Mouse (Mus musculus): ENCODE measurements around the gene Ninj2.
A peak's percentile ranks its signal among the peaks of the same experiment; 100 is the strongest.

The Ninj2 gene

DNA sequence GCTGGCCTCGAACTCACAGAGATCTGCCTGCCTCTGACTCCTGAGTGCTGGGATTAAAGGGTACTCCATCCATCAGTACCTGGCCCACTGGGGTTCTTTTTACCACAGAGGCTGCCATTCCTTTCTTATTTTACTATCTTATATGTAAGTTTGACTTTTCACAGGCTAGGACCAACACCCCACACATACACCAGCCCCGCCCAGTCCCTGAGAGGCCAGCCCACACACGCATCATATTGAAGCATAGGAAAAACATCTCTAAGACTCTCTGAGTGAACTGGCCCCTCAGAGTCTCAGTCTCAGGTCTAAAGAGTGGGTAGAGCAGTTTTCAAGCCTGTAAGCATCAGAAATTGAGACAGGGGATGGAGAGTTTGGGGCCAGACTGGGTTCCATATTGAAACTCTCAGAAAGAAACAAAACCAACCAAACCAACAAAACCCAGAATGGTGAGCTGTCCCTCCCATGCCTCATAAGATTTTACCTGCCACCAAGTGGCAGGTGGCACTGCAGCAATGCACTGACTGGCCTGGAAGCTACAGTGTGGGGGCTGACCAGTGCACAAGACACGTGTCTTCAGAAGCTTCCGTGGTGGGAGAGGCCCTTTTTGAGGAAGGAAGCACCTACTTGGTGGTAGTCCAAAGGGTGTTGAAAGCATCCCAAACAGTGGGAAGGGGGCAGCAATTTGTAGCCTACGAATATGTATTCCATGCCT lies 86.0 kb downstream of the Ninj2 start:
- DNase-seq (ENCODE audit: low spot score), result no peak

DNA sequence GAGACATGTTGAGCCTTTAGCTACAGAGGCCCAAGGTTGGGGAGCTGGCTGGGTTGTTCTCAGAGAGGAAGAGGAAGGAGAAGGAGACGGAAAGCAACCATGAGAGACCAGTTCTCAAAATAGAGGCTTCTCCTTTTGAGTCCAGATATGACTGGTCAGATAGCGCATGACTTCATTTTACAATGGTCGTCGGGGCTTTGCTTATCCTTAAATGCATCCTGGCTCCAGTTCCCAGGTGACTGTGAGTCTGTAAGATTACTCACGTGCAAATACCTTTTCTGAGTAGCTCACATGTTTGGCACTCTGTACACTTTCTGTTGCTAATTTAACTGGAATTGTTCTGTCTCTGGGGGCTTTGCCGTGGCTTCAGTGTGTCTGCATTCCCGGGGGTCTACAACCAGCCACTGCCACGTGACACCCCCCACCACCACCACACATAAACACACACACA lies 86.6 kb downstream of the Ninj2 start:
- DNase-seq (ENCODE audit: low spot score), result no peak

DNA sequence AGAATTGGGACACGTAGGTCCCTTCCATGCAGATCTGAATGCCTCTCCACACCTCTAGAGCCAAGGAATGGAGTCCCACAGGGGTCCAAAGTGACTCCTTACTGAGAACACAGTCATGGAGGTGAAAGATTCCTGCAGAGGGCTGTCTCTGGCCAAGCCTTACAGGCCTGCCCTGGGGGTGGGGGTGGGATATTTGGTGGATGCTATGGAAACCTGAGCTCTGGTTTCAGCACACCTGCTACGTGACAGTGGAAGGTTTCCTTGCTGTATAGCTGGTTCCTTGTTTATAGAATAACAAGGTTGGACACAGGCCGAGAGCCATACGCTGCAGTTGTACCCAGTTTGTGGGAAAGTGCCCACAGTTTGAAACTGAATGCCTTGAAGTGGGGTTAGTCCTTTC lies 87.3 kb downstream of the Ninj2 start:
- no peak for DNase-seq (ENCODE audit: low spot score)

DNA sequence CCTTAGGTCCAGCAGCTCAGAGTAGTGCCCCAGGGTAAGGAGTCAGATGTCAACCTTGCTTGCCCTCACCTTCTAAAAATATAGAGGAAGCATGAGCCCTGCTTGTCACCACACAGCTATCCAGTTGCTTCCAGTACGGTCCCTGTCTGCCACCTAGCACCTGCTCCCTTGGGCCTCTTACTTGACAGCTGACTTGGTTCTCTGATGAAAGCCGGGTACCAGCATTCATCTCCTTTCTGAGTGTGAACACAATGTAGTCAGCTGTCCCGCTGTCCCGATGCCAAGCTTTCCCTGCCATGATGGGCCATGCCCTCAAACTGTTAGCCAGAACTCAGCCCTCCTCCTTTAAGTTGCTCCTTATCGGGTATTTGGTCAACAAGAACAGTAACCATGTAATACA lies 89.0 kb downstream of the Ninj2 start:
- no peak for DNase-seq (ENCODE audit: low spot score)

GRCm38 (mm10) chr6:120183771-120184170 lies 90.6 kb downstream of the Ninj2 start:
- no peak for DNase-seq (ENCODE audit: low spot score)

DNA sequence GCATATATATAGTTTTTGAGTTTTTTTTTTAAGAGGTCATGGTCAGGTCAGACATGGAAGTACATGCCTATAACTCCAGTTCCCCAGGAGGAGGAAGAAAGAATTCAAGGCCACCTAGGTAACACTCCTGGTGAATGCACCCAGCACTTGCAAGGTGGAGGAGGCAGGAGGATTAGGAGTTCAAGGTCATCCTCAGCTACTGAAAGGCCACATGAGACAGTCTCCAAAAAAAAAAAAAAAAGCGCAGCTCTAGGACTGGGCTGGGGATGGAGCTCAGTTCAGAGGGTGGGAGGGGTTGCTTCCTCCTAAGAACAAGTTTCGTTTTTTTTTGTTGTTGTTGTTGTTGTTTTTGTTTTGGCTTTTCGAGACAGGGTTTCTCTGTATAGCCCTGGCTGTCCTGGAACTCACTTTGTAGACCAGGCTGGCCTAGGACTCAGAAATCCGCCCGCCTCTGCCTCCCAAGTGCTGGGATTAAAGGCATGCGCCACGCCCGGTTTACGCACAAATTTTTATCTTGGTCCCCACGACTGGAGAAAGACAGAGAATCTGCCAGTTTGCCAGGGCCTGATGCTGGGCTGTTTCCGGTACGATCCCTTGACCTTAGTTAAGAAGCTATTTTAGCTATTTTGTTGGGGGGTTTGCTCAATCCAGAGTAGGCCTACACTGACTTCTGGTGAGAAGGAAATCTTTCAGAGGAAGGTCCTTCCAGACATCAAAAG lies 92.0 kb downstream of the Ninj2 start:
- no peak for DNase-seq (ENCODE audit: low spot score)

DNA sequence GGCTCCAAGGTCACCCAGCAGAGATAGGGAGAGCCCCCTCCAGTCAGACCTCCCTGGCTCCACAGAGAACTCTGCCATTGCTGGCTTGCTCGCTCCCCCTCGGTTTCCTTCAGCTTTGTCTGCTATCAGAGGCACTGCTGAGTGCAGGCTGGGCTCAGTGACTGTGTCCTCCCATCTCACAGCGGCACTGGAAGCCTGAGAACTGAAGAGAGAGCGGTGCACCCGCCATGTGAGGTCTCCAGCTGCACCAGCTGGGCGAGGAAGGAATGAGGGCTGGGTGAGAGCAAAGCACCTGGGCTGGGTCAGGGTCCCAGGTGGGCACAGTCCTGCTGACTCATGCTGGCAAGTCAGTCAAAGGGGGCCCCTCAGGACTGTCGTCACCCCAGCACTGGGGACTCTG lies 92.6 kb downstream of the Ninj2 start:
- no peak for DNase-seq (ENCODE audit: low spot score)

DNA sequence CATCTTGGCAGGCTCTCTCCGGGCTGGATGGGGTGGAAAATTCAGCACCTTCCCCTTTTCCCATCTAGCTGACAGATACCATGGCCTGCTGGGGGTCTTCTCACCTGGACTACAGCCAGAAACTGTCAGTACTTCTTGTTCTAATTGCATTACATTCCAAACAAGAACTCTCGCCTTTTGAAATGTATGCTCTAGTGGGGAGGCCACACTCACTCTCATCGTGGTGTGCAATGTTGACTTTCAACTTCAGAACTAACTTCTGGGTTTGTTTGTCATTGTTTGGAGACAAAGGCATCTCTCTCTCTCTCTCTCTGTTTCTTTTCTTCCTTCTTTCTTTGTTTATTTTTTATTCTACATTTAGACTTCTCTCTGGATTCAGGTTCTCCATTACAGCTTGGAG lies 93.4 kb downstream of the Ninj2 start:
- DNase-seq (ENCODE audit: low spot score), result no peak

DNA sequence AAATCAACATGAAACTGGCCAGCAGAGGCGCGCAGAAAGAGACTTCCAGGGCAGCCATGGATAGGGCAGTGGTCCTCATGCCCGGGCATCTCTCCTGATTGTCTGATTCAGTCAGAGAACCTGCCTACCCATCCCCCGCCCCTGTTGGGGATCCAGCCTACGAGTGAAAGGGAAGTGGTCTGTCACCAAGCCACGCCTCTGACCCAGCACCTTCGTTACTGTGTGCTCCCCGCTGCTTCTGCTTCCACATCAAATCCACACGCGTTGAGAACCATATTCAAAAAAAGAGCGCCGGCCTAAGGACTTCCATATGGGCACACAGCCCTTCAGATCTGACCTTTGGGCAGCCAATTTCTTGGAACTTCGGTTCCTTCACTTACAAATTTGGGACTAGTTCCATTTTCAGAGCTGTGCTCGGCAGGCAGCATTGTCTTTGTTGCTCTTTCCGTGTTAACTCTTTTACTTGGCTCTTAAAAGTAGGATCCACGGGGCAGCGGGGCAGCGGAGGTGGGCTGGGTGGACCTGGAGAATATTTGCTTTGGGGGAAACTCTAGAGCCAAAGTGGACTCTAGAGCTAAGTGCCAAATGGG lies 94.5 kb downstream of the Ninj2 start:
- no peak for DNase-seq (ENCODE audit: low spot score)

DNA sequence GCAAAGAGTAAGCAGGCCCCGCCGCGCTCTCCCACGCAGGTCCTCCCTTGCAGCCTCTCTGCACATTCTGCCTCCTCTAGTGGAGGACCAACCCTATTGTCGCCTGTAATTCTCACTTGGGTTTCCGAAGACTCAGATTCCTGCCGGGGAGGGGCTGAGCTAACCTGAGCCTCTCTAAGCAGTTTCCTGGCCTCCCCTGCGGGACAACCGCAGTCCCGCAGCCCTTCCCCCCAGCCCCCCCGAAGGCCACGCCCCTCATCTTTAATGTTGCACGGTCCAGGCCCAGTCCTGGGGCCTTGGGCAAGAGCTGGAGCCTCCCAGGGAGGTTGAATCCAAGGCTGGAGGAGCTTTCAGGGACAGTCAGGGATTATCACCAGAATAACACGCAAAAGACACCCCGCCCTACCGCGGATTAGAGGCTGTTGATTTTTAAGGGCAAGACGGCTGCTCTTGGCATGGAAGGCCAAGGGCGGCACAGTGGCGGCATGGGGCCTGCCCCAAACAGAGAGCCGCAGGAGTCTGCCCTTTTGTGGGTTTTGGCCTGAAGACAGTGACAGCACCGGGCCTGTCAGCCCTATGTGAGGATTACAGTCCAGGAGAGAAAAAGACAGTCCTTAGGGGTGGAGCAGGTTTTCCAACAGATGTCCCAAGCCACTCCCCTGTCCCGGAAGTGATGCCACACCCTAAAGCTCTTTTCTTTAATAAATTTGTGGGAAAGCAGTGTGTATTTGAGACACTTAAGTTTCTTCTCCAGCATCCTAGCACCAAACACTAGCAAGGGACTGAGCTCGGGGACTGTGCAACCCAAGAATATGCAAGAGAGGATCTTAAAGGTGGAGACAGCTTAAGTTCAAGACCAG lies 95.5 kb downstream of the Ninj2 start:
- no peak for DNase-seq (ENCODE audit: low spot score)

DNA sequence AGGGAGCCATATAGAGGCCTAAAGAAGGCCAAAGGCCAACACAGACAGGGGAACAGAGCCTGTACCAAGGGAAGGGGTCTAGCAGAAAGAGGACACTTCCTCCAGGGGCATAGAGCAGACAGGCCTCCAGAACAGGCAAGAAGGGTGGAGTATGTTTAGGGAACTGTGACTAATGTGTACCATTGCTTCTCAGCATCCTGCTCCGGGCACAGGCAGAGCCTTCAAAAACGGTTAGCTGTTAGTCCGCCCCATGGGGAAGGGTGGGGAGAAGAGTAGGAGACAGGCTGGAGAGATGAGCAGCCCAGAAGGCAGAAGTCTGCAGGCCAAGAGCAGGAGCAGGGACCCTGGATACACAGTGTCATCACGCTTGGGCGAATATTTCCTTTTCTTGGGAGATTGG lies 96.1 kb downstream of the Ninj2 start:
- no peak for DNase-seq (ENCODE audit: low spot score)

DNA sequence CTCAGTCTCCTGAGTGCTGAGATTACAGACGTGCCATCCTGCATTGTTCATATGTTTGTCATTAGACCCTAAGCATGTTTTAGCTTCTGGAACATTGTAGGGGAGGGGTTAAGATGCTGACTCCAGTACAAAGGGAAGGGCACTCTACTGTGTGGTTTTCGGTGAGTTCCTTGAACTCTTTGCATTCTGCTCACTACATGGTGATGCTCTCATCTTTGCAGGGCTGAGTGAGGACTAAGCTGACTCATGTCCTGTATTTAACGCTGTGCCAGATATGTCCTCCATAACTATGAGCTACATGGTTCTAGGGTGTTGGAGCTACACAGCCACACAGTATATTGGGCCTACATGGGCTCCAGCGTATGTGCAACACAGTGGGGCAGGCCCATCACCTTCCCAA lies 97.2 kb downstream of the Ninj2 start:
- peak; percentile 19 for DNase-seq (ENCODE audit: low spot score)

DNA sequence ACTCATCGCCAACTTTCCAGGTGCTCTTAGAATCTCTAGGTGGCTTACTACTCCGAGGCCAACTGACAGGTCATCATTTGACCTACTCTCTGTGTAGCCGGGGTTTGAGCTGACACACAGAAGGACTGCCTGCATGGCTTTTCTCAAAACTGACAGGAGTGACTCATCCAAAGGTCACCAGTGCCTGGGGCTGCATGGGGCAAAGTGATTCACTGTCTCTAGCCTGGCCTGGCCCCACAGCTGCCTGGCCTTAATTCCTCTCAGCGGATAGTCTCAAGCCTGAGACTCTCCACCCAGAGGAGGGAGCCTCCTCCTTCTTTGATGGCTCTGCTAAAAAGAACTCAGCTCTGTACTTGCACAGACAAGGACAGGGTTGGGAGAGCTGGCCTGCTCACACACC lies 97.8 kb downstream of the Ninj2 start:
- peak; percentile 91 for DNase-seq (ENCODE audit: low spot score)

DNA sequence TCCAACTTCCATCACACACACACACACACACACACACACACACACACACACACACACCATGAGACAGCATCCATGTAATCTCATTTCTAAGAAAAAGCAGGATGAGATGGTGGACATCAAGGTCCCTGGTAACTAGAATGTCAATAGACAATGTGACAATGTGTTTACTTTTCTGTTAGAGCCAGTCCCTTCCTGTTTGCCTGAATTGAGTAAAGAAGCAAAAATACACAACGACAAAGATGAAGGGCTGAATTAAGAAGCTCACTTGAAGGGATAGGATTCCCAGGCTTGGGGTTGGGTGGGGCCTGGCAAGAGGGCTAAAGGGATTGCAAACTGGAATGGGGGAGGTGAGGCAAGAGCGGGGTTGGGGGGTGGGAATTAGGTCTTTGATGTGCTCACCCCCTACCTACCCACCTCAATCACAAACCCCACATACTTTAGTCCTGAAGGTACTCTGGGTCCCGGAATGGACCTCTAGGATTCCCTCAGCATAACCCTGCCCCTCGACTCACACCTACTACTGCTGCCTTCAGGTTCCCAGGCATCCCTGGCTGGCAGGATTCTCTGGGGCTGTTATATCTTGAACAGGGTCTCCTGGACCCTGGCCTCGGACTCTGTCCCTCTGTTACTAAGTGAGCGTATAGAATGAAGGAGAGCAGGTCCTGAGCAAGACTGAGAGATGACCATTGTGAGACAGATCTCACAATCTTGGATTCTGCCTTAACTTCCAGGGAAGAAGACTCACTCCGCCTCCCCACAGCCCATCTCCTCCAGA lies 98.4 kb downstream of the Ninj2 start:
- DNase-seq (ENCODE audit: low spot score), result peak; percentile 35

DNA sequence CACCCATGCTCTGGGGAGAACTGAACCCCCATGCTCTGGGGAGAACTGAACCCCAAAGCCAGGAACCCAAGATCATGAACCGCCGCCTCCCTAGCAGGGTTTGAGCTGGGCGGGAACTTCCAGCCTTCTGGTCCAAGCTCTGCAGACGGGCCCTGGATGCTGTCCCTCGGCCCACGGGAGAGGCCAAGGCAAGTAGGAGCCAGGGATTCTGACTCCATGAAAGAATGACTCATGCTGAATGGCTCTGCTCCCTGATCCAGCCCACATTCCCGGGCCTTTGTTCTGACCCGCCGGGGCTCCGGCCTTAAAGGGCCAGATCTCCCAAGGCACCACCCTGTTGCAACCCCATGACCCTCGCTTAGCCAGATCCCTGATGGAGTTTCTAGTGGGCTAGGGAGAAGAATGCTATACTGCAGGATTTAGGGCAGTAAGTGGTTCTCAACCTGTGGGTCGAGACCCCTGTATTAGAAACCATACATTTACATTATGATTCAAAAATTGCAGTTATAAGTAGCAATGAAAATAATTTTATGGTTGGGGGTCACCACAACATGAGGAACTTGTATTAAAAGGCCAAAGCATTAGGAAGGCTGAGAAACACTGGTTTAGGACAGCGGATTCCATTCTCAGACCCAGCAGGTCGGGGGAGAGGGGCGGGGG lies 99.2 kb downstream of the Ninj2 start:
- peak; percentile 82 for DNase-seq (ENCODE audit: low spot score)

GRCm38 (mm10) chr6:120193174-120193573 lies 100.0 kb downstream of the Ninj2 start:
- DNase-seq (ENCODE audit: low spot score), result peak; percentile 93

- DNase-seq (ENCODE audit: low spot score), result no peak
These were observed 100.6 kb downstream of the Ninj2 start for GRCm38 (mm10) chr6:120193793-120194192.

DNA sequence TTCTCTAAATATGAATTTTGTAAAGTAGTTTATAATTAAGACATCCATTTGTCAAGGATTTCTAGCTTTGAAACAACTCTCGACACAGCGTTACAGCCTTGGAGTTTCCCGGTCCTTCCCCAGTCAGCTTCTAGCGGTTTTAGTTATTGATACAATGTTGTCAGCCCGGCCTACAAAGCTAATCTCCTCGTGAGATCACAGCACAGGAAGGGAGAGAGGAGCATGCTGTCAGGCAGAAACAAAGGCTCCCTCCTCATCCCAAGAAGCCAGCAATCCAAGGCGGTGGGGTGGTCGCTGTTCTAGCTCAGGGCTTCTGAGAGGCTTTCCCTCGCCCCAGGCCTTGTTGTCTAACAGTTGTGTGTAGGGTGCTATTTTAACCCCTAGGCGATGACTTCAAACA lies 101.2 kb downstream of the Ninj2 start:
- DNase-seq (ENCODE audit: low spot score), result no peak

- peak; percentile 21 for DNase-seq (ENCODE audit: low spot score)
These were observed 101.8 kb downstream of the Ninj2 start for GRCm38 (mm10) chr6:120194963-120195362.

DNA sequence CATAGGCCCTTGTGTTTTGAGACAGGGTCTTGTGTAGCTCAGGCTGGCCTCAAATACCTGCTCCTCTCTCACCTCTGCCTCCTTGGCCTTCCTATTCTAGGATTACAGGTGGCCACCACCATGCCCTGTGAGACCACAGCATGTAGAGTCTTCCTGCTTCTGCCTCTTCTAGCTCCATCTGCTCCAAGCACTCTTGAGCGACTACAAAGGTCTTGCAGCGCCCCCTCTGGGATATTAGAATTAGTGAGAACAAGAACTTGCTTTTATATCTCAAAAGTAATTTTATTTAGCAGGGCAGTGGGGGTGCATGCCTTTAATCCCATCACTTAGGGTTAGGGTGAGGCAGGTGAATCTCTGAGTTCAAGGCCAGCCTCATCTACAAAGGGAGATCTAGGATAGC lies 103.7 kb downstream of the Ninj2 start:
- DNase-seq (ENCODE audit: low spot score), result peak; percentile 48

DNA sequence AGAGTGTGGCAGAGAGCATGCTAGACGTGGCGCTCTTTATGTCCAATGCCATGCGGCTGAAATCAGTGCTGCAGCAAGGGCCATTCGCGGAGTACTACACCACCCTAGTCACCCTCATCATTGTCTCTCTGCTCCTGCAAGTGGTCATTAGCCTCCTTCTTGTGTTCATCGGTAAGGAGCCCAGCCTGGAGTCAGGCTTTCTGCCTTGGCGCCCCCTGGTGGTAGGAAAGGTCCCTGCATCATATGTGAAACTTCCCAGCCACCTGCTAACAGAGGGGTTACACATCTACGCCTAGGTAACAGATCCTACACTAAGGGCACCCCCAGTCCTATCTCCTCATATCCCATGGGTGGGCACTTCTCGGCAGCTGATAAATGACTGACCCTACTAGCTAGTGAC lies 104.8 kb downstream of the Ninj2 start:
- DNase-seq (ENCODE audit: low spot score), result peak; percentile 61

Measured in MN1 (cell line).